ENCODE assay signal across 8 mouse cellular contexts in the genomic region with DNA sequence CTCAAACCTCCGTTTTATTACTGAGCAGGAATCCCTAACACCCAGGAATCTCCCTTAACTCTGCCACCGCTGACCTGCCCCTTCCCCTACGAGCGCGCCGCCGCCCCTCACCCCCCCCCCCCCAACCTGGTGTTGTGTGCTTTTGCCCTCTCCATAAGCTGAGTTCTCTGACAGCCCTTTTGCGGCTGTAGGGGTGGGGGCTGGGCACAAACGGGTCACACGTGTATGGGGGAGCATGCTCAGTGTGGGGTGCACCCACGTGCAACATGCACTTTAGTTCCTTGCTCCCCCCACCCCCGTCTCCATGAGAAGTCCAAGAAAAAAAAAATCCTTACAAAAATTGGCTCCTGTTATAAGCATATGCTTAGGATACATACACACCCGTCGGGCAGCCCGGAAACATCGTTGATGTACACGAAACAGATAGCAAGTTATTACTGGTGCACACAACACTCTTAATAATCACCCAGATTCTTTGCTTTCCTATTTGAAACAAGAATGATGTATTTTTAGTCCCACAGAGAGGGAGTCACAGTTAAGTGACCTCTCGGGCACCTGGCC. TPM values are rescaled to one million over a fixed set of nuclear protein-coding genes. Genes with fewer than 3 reads are reported as not detected.
A peak's percentile ranks its signal among the peaks of the same experiment; 100 is the strongest.
DNase-seq lines count a peak whose midpoint lies in the region; ATAC-seq and TF ChIP-seq lines count a peak whose summit lies in the region.

No protein-coding gene starts in this region.

- TF ChIP-seq POLR2A in cortical plate, adult 2 months (IDR thresholded peaks at IDR 0.05; ENCODE audit: extremely low read depth, insufficient read depth, low read length), result no peak

- no peaks in the 10 kb centered on the region for H3K9me3 ChIP-seq in heart, embryonic 10.5 days
- H3K9me3 ChIP-seq in intestine, embryonic 15.5 days, result no peaks in the 10 kb centered on the region
- H3K9me3 ChIP-seq in midbrain, embryonic 12.5 days, result no peaks in the 10 kb centered on the region

- H3K27ac ChIP-seq in heart, embryonic 10.5 days, result peak overlapping the region; percentile 97
- peak overlapping the region; percentile 47 for H3K27ac ChIP-seq in cortical plate, adult 2 months (ENCODE audit: insufficient read depth, low read length)
- H3K27ac ChIP-seq in intestine, embryonic 15.5 days, result peak overlapping the region; percentile 90
- peak overlapping the region; percentile 82 for H3K27ac ChIP-seq in midbrain, embryonic 12.5 days (replicated peaks)

- no peak for ATAC-seq in intestine, embryonic 15.5 days
- ATAC-seq in midbrain, embryonic 12.5 days (ENCODE audit: low FRiP score, low read depth), result no peak

- 1% methylated on average over 18 of the region's 18 CpGs for WGBS in heart, embryonic 10.5 days
- WGBS in intestine, embryonic 15.5 days, result 2% methylated on average over 15 of the region's 18 CpGs
- under 1% methylated on average over 14 of the region's 18 CpGs for WGBS in midbrain, embryonic 12.5 days

- H3K36me3 ChIP-seq in heart, embryonic 10.5 days, result no peaks in the 10 kb centered on the region
- no peaks in the 10 kb centered on the region for H3K36me3 ChIP-seq in intestine, embryonic 15.5 days
- H3K36me3 ChIP-seq in midbrain, embryonic 12.5 days, result no peaks in the 10 kb centered on the region

- H3K27me3 ChIP-seq in heart, embryonic 10.5 days (ENCODE audit: insufficient read depth, poor library complexity, severe bottlenecking), result 0 out of 2 replicates have a peak, but pooled peaks cover 4% of the 10 kb centered on the region
- H3K27me3 ChIP-seq in intestine, embryonic 15.5 days (replicated peaks), result no peaks in the 10 kb centered on the region
- H3K27me3 ChIP-seq in midbrain, embryonic 12.5 days, result no peaks in the 10 kb centered on the region

- H3K9ac ChIP-seq in intestine, embryonic 15.5 days, result peak overlapping the region; percentile 61
- H3K9ac ChIP-seq in midbrain, embryonic 12.5 days (replicated peaks), result peak overlapping the region; percentile 63

- H3K4me2 ChIP-seq in intestine, embryonic 15.5 days (replicated peaks), result peak overlapping the region; percentile 97
- peak overlapping the region; percentile 80 for H3K4me2 ChIP-seq in midbrain, embryonic 12.5 days (replicated peaks)

- peaks cover 77% of the 10 kb centered on the region for H3K4me1 ChIP-seq in heart, embryonic 10.5 days
- H3K4me1 ChIP-seq in cortical plate, adult 2 months (ENCODE audit: control insufficient read depth, insufficient read depth, low read length), result peaks cover 11% of the 10 kb centered on the region
- H3K4me1 ChIP-seq in intestine, embryonic 15.5 days (replicated peaks), result peaks cover 65% of the 10 kb centered on the region
- H3K4me1 ChIP-seq in midbrain, embryonic 12.5 days, result peaks cover 74% of the 10 kb centered on the region

- no peak for TF ChIP-seq CTCF in cortical plate, adult 2 months (IDR thresholded peaks at IDR 0.05; ENCODE audit: extremely low read depth, insufficient read depth, low read length)

- DNase-seq in heart, embryonic 10.5 days (ENCODE audit: low spot score), result no peak
- DNase-seq in heart, postnatal 4 days, result no peak
- DNase-seq in CD4-positive helper T cell, adult 2 months (ENCODE audit: low read depth, low spot score), result peak; percentile 57
- peak; percentile 60 to 75 for DNase-seq in thymus, postnatal 36 days
- DNase-seq in adrenal gland, postnatal 14 days, result no peak

- peak overlapping the region; percentile 99 for H3K4me3 ChIP-seq in heart, embryonic 10.5 days
- peak overlapping the region; percentile 54 for H3K4me3 ChIP-seq in cortical plate, adult 2 months (ENCODE audit: insufficient read depth, low read length)
- H3K4me3 ChIP-seq in intestine, embryonic 15.5 days (replicated peaks), result peak overlapping the region; percentile 96
- peak overlapping the region; percentile 97 for H3K4me3 ChIP-seq in midbrain, embryonic 12.5 days

RNA-seq across cellular contexts. Expression of a gene that starts 1.0 kb away (rescaled TPM):
- 9.0 and 11.9 TPM in 2 replicates for polyA plus RNA-seq in heart, embryonic 10.5 days (2016; fragmentation: Nextera tagmentation; extraction: Ambion mirVana)
- total RNA-seq in heart, postnatal 4 days (2021), result 10 to 100 TPM; 76.8 to 81.0 TPM
- polyA plus RNA-seq in cortical plate, adult 2 months (2012; rRNA removed), result 204 and 230 TPM in 2 replicates
- 10.7 and 11.8 TPM in 2 replicates for polyA plus RNA-seq in intestine, embryonic 15.5 days (2015; fragmentation: Nextera tagmentation; extraction: Ambion mirVana)
- polyA plus RNA-seq in midbrain, embryonic 12.5 days (2016; fragmentation: Nextera tagmentation; extraction: Ambion mirVana), result 12.9 and 13.0 TPM in 2 replicates
- total RNA-seq in adrenal gland, postnatal 14 days (2021), result 49.5 and 53.0 TPM in 2 replicates

RNA-seq across cellular contexts. Expression of a gene that starts 2.9 kb away (rescaled TPM):
- 2.5 and 3.5 TPM in 2 replicates for polyA plus RNA-seq in heart, embryonic 10.5 days (2016; fragmentation: Nextera tagmentation; extraction: Ambion mirVana)
- 10 to 100 TPM; 17.3 to 17.4 TPM for total RNA-seq in heart, postnatal 4 days (2021)
- polyA plus RNA-seq in cortical plate, adult 2 months (2012; rRNA removed), result 150 and 151 TPM in 2 replicates
- 4.9 and 5.1 TPM in 2 replicates for polyA plus RNA-seq in intestine, embryonic 15.5 days (2015; fragmentation: Nextera tagmentation; extraction: Ambion mirVana)
- 22.3 and 26.1 TPM in 2 replicates for polyA plus RNA-seq in midbrain, embryonic 12.5 days (2016; fragmentation: Nextera tagmentation; extraction: Ambion mirVana)
- total RNA-seq in adrenal gland, postnatal 14 days (2021), result 8.2 and 10.4 TPM in 2 replicates

RNA-seq across cellular contexts. Expression of a gene that starts 22.5 kb away (rescaled TPM):
- 1.6 and 1.9 TPM in 2 replicates for polyA plus RNA-seq in heart, embryonic 10.5 days (2016; fragmentation: Nextera tagmentation; extraction: Ambion mirVana)
- total RNA-seq in heart, postnatal 4 days (2021), result 1 to 10 TPM; 1.4 to 1.5 TPM
- 0.64 and 0.77 TPM in 2 replicates for polyA plus RNA-seq in cortical plate, adult 2 months (2012; rRNA removed)
- polyA plus RNA-seq in intestine, embryonic 15.5 days (2015; fragmentation: Nextera tagmentation; extraction: Ambion mirVana), result 3.5 and 3.6 TPM in 2 replicates
- polyA plus RNA-seq in midbrain, embryonic 12.5 days (2016; fragmentation: Nextera tagmentation; extraction: Ambion mirVana), result 3.4 and 4.3 TPM in 2 replicates
- total RNA-seq in adrenal gland, postnatal 14 days (2021), result 24.3 and 26.9 TPM in 2 replicates

RNA-seq across cellular contexts. Expression of a gene that starts 23.4 kb away (rescaled TPM):
- 25.2 and 30.2 TPM in 2 replicates for polyA plus RNA-seq in heart, embryonic 10.5 days (2016; fragmentation: Nextera tagmentation; extraction: Ambion mirVana)
- total RNA-seq in heart, postnatal 4 days (2021), result 10 to 100 TPM; 12.0 to 13.7 TPM
- polyA plus RNA-seq in cortical plate, adult 2 months (2012; rRNA removed), result 6.8 and 7.2 TPM in 2 replicates
- 28.5 and 29.1 TPM in 2 replicates for polyA plus RNA-seq in intestine, embryonic 15.5 days (2015; fragmentation: Nextera tagmentation; extraction: Ambion mirVana)
- 28.8 and 31.3 TPM in 2 replicates for polyA plus RNA-seq in midbrain, embryonic 12.5 days (2016; fragmentation: Nextera tagmentation; extraction: Ambion mirVana)
- 9.6 and 12.5 TPM in 2 replicates for total RNA-seq in adrenal gland, postnatal 14 days (2021)

RNA-seq across cellular contexts. Expression of a gene that starts 26.6 kb away (rescaled TPM):
- polyA plus RNA-seq in heart, embryonic 10.5 days (2016; fragmentation: Nextera tagmentation; extraction: Ambion mirVana), result 0.11 TPM in 1 of 2 replicates, not detected in the other
- not detected for total RNA-seq in heart, postnatal 4 days (2021)
- polyA plus RNA-seq in cortical plate, adult 2 months (2012; rRNA removed), result not detected in 2 replicates
- polyA plus RNA-seq in intestine, embryonic 15.5 days (2015; fragmentation: Nextera tagmentation; extraction: Ambion mirVana), result not detected in 2 replicates
- polyA plus RNA-seq in midbrain, embryonic 12.5 days (2016; fragmentation: Nextera tagmentation; extraction: Ambion mirVana), result not detected in 2 replicates
- total RNA-seq in adrenal gland, postnatal 14 days (2021), result not detected in 2 replicates

Comparison
In these comparisons a context has a peak if more than half of its experiments do, and no peak if none do; other contexts are left out.
1. DNase-seq: peak in CD4-positive helper T cell, adult 2 months (single experiment) and thymus, postnatal 36 days (2 of 2); none in heart, embryonic 10.5 days (single experiment), heart, postnatal 4 days (single experiment) and adrenal gland, postnatal 14 days (single experiment).
2. H3K27ac ChIP-seq: peak in every context shown above with its lines; median percentile 97 in heart, embryonic 10.5 days; 90 in intestine, embryonic 15.5 days; 82 in midbrain, embryonic 12.5 days; 47 in cortical plate, adult 2 months.
3. RNA of a gene that starts 1.0 kb away (polyA plus RNA-seq): 204 to 230 TPM in cortical plate, adult 2 months; 12.9 to 13.0 TPM in midbrain, embryonic 12.5 days, 9.0 to 11.9 TPM in heart, embryonic 10.5 days and 10.7 to 11.8 TPM in intestine, embryonic 15.5 days; every median in the first group is over 10 times any median in the second.
4. Peak in every context shown above with its lines, with median percentiles within 50 percentile points of each other: H3K4me3 ChIP-seq.